Mouse (Mus musculus) bone marrow, adult 2 months (tissue): ENCODE data around the gene Timm17a. TPM values are rescaled to one million over a fixed set of nuclear protein-coding genes. Genes with fewer than 3 reads are reported as not detected.
A peak's percentile ranks its signal among the peaks of the same experiment; 100 is the strongest.

ENCODE experiments used
- H3K27ac ChIP-seq: fragments of 200-500 bp; 2 replicates; pipeline ENCODE4 v1.5.1; 2012; ENCODE audit warnings: low read depth, mild to moderate bottlenecking, control low read depth, inconsistent platforms, low read length; ENCODE audit not compliant: control insufficient read depth, poor library complexity, insufficient read depth
- H3K4me1 ChIP-seq: fragments of 200-500 bp; 2 replicates; pipeline ENCODE4 v1.6.1; 2011; ENCODE audit warnings: low read length; ENCODE audit not compliant: control insufficient read depth, insufficient read depth
- H3K4me3 ChIP-seq: fragments of 200-500 bp; replicated peaks from 2 replicates; pipeline ENCODE3; 2011; ENCODE audit warnings: mild to moderate bottlenecking, low read depth, low read length, control low read depth; ENCODE audit not compliant: control insufficient read depth
- CTCF ChIP-seq: fragments of 200-500 bp; IDR thresholded peaks from 2 replicates; pipeline ENCODE4 v1.5.1; 2011; ENCODE audit warnings: low read length, control low read depth; ENCODE audit not compliant: control insufficient read depth, insufficient read depth
- POLR2A ChIP-seq: fragments of 200-500 bp; IDR thresholded peaks from 2 replicates; pipeline ENCODE4 v1.6.1; 2011; ENCODE audit warnings: low read depth, mild to moderate bottlenecking, control low read depth, low read length, borderline replicate concordance; ENCODE audit not compliant: control insufficient read depth
- whole genome bisulfite sequencing: fragments of 180-500 bp; shearing (Covaris S2); methylation state at CpG from one replicate; pipeline ENCODE4 v1.1.7; 2018; 5-methylcytosine and 5-hydroxymethylcytosine counted together
- polyA plus RNA-seq: library from polyadenylated mRNA; stranded (reverse); fragments of >200 nt; gene quantifications from 2 replicates; pipeline ENCODE4 v1.2.4, GENCODE M21; 2011; ENCODE audit warnings: low replicate concordance; ENCODE audit not compliant: missing spikeins, insufficient read depth, insufficient read length

Timm17a gene
- polyA plus RNA-seq, 1 experiment = 30.9 TPM

DNA sequence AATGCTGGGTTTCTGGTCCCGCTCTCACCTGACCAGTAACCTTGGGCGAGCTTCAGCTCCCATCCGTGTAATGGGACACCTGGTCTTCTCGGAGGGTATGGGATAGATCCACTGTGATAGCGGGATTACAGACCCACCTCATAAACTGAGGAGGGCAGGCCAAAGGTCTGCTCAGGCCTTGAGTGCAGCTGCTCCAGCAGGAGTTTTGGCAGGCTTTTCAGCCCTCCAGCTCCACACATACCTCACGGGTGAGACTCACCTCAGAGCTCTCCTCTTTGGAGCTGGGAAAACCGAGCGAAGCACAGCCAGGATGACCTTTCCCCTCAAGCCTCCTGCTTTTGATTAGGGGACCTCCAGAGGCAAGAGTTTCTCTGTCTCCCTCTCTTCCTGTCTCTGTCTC lies 62.2 kb downstream of the Timm17a start:
- Histone ChIP-seq H3K4me3 (no peak overlapping the region), H3K4me1 (no peaks in the 10 kb centered on the region; the same call in 1 of the 2 replicates), H3K27ac (peak overlapping the region; percentile 6; the same call in 1 of the 2 replicates)
- 92% methylated on average over 8 of the region's 8 CpGs for WGBS
- no peak for TF ChIP-seq POLR2A
- no peak for TF ChIP-seq CTCF

DNA sequence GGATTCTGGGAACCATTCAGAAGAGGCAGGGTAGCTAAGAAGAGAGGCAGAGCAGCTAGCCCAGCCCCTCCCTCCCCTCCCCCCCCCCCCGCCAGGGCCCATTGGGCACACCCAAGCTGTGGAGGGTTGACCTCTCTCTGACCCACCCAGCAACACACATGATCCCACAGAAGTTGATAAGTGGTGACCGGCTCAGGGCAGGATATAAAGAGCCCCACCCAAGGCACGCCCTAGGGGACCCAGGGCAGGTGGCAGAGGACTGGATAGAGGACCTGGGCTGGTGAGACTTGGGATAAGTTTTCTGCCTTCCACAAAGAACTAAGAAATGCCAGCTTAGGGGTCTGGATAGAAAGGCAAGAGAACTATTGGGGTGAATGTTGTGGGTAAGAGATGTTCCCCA lies 62.9 kb downstream of the Timm17a start:
- 39% methylated on average over 3 of the region's 3 CpGs for WGBS
- TF ChIP-seq CTCF (no peak), POLR2A (no peak)
- H3K4me3 ChIP-seq = no peak overlapping the region
- H3K27ac ChIP-seq = no peak overlapping the region
- no peaks in the 10 kb centered on the region; the same call in 1 of the 2 replicates for H3K4me1 ChIP-seq

DNA sequence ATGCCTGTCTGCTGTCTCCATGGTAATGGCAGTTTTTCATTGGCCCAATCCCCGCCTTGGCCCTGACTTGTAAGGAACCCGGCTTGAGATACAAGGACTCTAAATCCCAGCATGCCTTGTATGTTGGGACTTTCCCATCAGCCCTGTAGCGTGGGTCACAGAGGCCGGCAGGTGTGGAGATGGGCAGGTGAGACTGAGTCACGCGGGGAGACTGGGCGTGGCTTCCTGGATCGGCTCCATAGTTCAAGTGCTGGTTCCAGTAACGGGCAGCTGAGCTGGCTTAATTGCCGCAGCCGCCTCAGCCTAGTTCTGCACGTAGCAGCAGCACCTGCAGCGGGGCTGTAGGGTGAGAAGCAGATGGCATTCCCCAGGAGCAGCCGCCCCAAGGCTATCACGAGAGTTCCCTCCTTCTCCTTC lies 65.1 kb downstream of the Timm17a start:
- H3K27ac ChIP-seq = no peak overlapping the region; the same call in 1 of the 2 replicates
- H3K4me3 ChIP-seq = no peak overlapping the region
- 22% methylated on average over 15 of the region's 15 CpGs for WGBS
- H3K4me1 ChIP-seq = no peaks in the 10 kb centered on the region; the same call in 1 of the 2 replicates
- TF ChIP-seq POLR2A = no peak
- TF ChIP-seq CTCF = no peak

Other genes starting within 250 kb of the Timm17a start
- gene Lgr6, start 208.5 kb downstream of the Timm17a start, polyA plus RNA-seq = not detected in 2 replicates
- 17.0 and 27.6 TPM in 2 replicates for gene Ptpn7, start 181.1 kb downstream of the Timm17a start, polyA plus RNA-seq
- gene Arl8a, start 167.0 kb downstream of the Timm17a start, polyA plus RNA-seq = 22.5 and 44.9 TPM in 2 replicates
- 0.67 TPM in 1 of 2 replicates, not detected in the other for gene Gpr37l1, start 146.1 kb downstream of the Timm17a start, polyA plus RNA-seq
- not detected in 2 replicates for gene Elf3, start 55.2 kb downstream of the Timm17a start, polyA plus RNA-seq
- 17.9 and 33.0 TPM in 2 replicates for gene Rnpep, start 29.7 kb downstream of the Timm17a start, polyA plus RNA-seq
- not detected in 2 replicates for gene Lmod1, start 11.0 kb upstream of the Timm17a start, polyA plus RNA-seq
- gene Shisa4, start 61.5 kb upstream of the Timm17a start, polyA plus RNA-seq = 1.2 TPM in 1 of 2 replicates, not detected in the other
- 24.0 and 45.9 TPM in 2 replicates for gene Ipo9, start 116.7 kb upstream of the Timm17a start, polyA plus RNA-seq